Mouse (Mus musculus): ENCODE measurements around the gene 1300017J02Rik.

The 1300017J02Rik gene

GRCm38 (mm10) chr9:103274819-103275218 lies 30.1 kb downstream of the 1300017J02Rik start:
- no peak for DNase-seq (ENCODE audit: low read depth, low spot score)

- DNase-seq (ENCODE audit: low read depth, low spot score): no peak
Measured at GRCm38 (mm10) chr9:103271104-103271503, 33.8 kb downstream of the 1300017J02Rik start.

GRCm38 (mm10) chr9:103265778-103266177 lies 39.1 kb downstream of the 1300017J02Rik start:
- no peak for DNase-seq (ENCODE audit: low read depth, low spot score)

GRCm38 (mm10) chr9:103252906-103253305 lies 52.0 kb downstream of the 1300017J02Rik start:
- DNase-seq (ENCODE audit: low read depth, low spot score): no peak

GRCm38 (mm10) chr9:103248618-103249017 lies 56.3 kb downstream of the 1300017J02Rik start:
- DNase-seq (ENCODE audit: low read depth, low spot score): no peak

- DNase-seq (ENCODE audit: low read depth, low spot score): no peak
Measured at GRCm38 (mm10) chr9:103246526-103247168, 58.2 kb downstream of the 1300017J02Rik start.

GRCm38 (mm10) chr9:103243640-103244039 lies 61.2 kb downstream of the 1300017J02Rik start:
- DNase-seq (ENCODE audit: low read depth, low spot score): no peak

GRCm38 (mm10) chr9:103241206-103241605 lies 63.7 kb downstream of the 1300017J02Rik start:
- DNase-seq (ENCODE audit: low read depth, low spot score): no peak

DNA sequence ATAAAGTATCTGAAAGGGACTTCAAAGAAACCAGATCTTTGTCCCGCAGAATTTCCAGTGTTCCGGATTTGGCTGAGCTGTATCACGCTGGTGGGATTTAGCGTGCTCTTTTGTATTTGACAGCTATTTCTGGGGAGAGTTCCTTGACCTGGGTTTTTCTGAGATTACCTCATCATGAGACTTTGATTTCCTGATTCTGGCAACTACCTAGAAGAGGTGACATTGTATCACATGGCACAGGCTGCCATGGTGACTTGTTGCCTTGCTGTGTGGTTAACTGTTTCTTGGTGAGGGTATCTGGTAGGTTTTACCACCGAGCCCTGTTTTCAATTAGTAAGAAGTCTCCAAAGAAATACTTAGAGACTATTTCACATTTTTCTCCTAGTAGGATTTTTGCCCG lies 65.4 kb downstream of the 1300017J02Rik start:
- no peak for DNase-seq (ENCODE audit: low read depth, low spot score)

DNA sequence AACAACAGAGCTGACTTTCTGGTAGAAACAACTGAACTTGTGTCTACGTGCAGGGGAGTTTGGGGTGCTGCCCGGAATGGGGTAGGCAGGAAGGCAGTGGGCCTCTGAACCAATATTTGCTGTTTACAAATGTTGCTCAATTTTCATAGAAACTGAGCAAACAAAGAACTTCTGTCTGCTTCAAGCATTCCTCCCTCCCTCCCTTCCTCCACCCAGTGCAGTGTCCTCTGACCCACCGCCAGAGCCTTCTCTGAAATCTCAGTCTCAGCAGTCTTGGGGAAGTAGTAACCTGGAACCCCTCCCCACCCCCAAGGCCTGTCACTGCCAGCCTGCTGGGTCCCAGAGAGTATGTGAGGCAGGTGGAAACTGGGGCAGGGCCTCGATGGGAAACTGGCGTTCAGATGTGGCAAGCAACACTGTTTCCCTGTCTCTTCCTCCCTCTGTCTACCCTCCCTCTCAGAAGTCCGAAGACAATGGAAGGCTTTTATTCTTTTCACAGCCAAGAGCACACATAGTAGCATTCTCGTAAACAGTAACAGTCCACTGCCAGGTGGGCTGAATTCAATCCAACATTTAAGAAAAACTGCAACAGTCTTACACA lies 70.2 kb downstream of the 1300017J02Rik start:
- no peak for DNase-seq (ENCODE audit: low read depth, low spot score)

DNA sequence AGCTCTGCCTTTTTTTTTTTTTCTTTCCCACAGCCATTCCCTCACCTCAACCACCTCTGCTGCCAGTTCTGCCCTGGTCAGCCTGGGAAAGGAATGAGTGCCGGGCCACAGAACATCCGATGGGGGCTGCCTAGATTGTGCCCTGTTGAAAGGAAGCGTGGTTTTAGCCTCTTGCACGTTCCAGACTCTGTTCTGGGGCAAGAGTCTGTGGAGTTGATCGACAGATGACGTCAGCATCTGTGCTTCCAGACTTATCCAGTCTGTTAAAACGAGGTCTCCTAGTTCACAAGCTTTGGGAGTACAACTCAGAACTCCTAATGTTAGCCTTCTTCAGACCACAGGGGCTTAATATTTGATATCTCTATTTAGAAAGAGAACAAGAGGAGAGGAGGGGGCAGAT lies 70.8 kb downstream of the 1300017J02Rik start:
- no peak for DNase-seq (ENCODE audit: low read depth, low spot score)

DNA sequence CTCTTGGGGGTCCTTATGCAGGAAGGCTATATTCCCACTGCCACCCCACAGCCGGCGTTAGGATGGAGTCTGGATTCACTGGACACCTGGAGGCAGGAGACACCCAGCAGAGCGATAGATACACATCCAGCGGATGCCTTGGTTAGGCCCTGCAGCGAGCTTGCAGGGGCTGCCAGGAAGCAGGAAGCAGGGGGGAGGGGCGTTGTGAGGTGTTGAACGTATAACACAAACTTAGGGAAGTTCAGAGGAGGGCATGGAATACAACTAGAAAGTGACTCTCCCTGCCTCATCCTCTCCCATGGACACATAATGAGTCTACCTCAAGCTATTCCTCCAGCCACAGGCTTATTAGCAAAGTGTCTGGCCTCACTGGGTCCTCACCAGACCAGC lies 71.9 kb downstream of the 1300017J02Rik start:
- DNase-seq (ENCODE audit: low read depth, low spot score): no peak

DNA sequence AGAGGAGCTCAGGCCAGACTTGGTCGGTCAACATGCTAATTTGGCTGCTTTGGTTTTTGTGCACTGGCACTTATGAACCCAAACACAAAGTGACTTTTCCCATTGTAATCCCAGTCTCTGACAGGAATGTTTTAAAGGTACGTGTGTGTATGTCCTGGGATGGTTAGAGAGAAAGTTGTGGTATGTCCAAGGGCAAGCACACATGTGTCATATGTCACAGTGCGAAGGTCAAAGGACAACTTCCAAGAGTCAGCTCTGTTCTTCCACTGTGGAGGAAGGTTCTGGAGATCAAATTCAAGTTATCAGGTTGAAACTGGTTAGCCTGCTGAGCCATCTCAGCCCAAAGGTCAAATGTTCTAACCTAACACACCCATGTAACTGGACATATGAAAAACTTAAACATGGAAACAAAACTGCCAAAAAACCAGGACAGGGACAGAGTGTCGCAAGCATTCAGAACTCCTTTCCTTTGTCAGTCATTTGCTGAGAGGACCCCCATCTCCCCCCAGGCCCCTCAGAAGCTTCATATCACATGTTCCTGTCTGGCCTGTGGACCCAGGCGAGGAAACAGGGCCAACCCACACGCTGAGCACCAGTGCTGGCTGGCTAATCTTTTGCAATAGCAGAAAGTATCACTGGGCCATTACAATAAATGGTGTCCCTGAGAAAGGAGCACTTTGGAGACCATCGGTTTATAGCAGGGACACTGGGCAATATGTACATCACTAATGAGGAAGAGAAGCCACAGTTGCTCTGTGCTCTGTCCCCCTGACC lies 72.5 kb downstream of the 1300017J02Rik start:
- no peak for DNase-seq (ENCODE audit: low read depth, low spot score)

DNA sequence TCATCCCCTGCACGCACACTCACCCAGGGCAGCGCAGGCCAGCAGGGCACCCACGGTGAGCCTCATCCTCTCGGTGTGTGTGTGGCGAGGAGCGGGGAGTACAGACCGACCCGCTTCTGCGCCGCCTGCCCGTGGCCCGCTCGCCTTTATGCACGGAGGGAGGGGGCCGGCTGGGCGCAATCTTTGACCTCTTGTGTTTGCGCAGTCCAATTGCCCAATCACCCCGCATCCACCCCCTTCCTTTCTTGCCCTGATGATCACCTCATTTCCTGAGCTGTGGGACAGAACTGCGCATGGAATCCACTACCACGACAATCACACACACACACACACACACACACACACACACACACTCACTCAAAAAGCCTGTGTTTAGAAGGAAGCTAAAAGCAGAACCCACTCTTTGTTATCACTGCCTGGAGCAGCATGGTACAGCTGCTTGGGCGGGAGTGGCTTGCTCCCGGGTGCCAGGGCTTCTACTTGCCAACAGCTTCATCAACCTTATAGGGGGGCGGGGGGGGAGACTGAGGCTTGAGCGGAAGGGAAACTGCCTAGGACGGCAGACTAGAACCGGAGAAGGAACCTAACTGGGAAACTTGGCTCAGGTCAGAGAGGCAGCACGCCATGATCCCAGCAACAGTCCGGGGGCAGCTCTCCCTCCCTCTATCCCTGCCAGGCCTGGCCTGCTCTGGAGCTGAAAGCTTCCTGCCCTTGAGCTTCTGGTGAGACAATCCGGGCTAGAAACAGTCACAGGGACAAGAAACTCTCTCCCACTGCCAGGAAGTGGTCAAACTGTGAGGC lies 74.5 kb downstream of the 1300017J02Rik start, which contains the start of the genes Gm20425 and Trf:
Gene Gm20425 (minus strand): TSS at position 157 of the 801 bp plus-strand sequence.
Gene Trf (minus strand): TSS at position 294 of the 801 bp plus-strand sequence.
- DNase-seq (ENCODE audit: low read depth, low spot score): peak; percentile 33

DNA sequence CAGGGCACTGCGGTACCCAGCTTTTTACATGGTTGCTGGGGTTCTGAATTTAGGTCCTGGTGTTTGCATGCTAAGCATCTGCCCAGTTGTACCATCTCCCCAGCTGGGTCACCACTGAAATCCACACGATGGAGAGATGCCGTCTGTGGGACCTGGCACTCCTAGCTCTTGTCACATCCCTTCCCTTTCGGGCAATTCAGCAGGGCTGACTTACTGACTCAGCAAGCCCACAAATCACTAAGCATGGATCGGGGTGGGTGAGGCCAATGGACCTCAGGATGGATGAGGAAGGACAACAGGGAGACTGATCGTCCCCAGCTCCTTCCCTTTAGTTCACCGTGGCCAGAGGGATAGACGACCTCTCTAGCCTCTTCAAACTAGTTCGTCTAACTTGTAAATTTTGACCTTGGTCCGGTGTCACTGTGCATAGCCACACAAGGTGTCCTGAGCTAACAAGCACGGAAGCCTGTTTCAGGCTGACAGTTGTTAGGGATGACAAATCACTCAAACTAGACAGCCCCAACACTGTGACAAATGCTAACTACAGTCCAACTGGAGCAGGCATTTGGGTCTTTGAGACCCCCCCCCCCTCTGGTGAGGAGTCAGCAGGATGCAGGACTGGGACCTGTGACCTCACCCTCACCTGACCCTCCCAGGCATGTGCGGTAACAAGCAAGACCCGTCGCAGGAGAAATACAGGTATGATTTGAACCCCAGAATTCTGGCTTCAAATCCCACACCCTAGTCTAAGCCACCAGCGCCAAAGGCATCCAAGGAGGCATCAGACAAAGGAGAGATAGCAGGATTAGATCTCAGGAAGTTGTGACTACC lies 75.6 kb downstream of the 1300017J02Rik start:
- no peak for DNase-seq (ENCODE audit: low read depth, low spot score)

DNA sequence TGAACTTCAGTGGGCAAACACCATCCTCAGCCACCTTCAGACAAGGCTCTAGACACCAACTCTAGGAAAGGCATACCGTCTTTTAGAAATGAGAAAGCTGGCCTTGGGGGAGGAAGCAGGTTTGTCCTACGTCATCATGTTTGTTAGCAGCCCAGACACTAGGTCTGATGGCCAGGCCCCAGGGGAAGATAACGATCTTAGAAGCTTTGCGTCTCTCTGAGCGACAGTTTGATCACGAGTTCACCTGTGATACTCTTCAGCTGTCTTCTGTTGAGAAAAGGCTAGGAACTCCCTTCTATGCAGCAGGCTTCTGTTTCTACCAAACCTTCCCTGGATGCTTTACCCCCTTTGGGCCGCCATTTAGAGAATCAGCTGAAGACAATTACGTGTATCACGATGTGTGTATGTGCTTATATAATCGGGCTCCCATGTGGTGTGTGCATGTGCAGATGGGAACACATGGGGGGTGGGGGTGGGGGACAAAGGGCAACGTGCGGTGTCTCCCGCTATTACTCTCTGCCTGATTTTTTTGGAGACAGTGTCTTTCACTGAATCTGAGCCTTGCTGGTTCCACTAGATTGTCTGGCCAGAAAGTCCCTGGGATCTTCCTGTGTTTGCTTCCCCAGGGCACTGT lies 76.4 kb downstream of the 1300017J02Rik start:
- no peak for DNase-seq (ENCODE audit: low read depth, low spot score)

GRCm38 (mm10) chr9:103227760-103228159 lies 77.1 kb downstream of the 1300017J02Rik start:
- DNase-seq (ENCODE audit: low read depth, low spot score): no peak

DNA sequence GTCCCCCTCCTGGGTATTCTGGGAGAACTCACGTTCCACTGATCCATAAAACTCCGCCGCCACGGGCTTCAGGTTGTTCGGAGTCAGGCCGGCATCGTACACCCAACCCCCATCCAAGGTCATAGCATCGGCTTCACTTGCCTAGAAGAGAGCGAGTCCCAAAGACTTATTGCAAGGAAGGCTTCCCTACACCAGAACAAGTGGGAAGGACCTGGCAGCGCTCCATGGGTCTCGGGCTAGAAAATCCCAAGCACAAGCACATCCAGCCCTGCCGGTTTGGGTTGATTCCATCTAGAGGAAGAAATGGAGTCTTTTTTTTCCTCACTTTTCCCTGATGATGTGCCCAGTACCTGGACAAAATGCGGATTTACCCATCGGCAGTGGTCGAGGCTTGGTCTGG lies 78.1 kb downstream of the 1300017J02Rik start:
- no peak for DNase-seq (ENCODE audit: low read depth, low spot score)

DNA sequence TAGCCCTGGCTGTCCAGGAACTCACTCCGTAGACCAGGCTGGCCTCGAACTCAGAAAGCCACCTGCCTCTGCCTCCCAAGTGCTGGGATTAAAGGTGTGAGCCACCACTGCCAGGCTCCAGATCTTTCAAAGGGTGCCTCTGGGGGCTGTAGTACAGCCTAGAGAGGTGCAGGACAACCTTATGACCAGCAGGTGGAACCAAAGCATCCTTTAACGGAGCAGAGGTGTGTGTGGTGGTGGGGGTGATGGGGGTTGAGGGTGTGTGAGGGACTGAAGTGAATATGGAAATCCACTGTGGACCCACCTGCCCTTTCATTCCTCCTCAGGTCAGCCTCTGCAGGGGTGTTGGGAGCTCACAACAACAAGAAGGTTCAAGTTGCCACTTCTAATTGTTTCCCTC lies 79.4 kb downstream of the 1300017J02Rik start:
- peak; percentile 71 for DNase-seq (ENCODE audit: low read depth, low spot score)

DNA sequence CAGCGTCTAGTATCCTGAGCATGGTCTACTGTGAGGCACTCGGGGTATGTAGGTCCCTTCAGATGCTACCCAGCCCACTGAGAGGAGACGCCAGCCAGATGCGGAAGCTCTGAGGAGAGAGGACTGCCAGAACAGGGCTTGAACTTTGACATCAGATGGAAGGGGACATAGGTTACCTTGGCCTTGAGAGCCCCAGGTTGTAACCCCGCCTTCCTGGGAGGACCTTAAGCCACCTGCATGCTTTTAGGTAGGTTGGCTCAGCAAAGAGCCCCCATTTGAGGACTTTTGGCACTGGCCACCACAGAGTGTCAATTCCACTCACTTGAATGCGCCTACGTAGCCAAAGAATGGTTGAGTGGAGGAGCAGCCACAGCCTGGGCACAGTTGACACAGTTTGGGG lies 80.2 kb downstream of the 1300017J02Rik start:
- no peak for DNase-seq (ENCODE audit: low read depth, low spot score)
